Mouse (Mus musculus) heart, embryonic 12.5 days (tissue): Measurements from ENCODE around the gene Vmn2r82. TPM values are rescaled to one million over a fixed set of nuclear protein-coding genes. Genes with fewer than 3 reads are reported as not detected.
"Not testable (repeated sequence)": the region's sequence is repeated elsewhere in the genome, so short reads cannot be mapped to it uniquely, and the experiment has no call there.

Source experiments
- ATAC-seq: fragments of 200-750 bp; cut with Nextera tagmentation; 2 replicates; pipeline ENCODE4 v1.8.0; 2017; ENCODE audit warnings: moderate TSS enrichment, moderate library complexity; ENCODE audit not compliant: insufficient number of reproducible peaks, low FRiP score
- H3K27ac ChIP-seq: fragments of 300-500 bp; sonication (generic); 2 replicates; pipeline ENCODE4 v1.5.1; 2016; ENCODE audit warnings: mild to moderate bottlenecking, moderate library complexity; ENCODE audit not compliant: poor library complexity, severe bottlenecking
- H3K27me3 ChIP-seq: fragments of 300-500 bp; sonication (generic); replicated peaks from 2 replicates; pipeline ENCODE4 v1.6.1; 2016; ENCODE audit warnings: mild to moderate bottlenecking, moderate library complexity
- H3K36me3 ChIP-seq: fragments of 300-500 bp; sonication (generic); 2 replicates; pipeline ENCODE4 v1.6.1; 2016; ENCODE audit warnings: mild to moderate bottlenecking, moderate library complexity
- H3K4me1 ChIP-seq: fragments of 300-500 bp; sonication (generic); replicated peaks from 2 replicates; pipeline ENCODE4 v1.6.1; 2016; ENCODE audit warnings: mild to moderate bottlenecking
- H3K4me2 ChIP-seq: fragments of 300-500 bp; sonication (generic); 2 replicates; pipeline ENCODE4 v1.6.1; 2016; ENCODE audit warnings: mild to moderate bottlenecking, moderate library complexity
- H3K4me3 ChIP-seq: fragments of 300-500 bp; sonication (generic); 2 replicates; pipeline ENCODE4 v1.5.1; 2016; ENCODE audit warnings: mild to moderate bottlenecking
- H3K9ac ChIP-seq: fragments of 300-500 bp; sonication (generic); 2 replicates; pipeline ENCODE4 v1.6.1; 2016; ENCODE audit warnings: mild to moderate bottlenecking, moderate library complexity
- H3K9me3 ChIP-seq: fragments of 300-500 bp; sonication (generic); replicated peaks from 2 replicates; pipeline ENCODE4 v1.6.1; 2016; ENCODE audit warnings: mild to moderate bottlenecking, moderate library complexity
- WGBS: fragments of 180-500 bp; shearing (Covaris S2); methylation state at CpG from one replicate; pipeline ENCODE4 v1.1.7; 2016; 5-methylcytosine and 5-hydroxymethylcytosine counted together
- polyA plus RNA-seq: library from polyadenylated mRNA; unstranded; fragments of >200 nt; fragmentation: Nextera tagmentation; extraction: Ambion mirVana; gene quantifications from 2 replicates; pipeline ENCODE4 v1.2.1, GENCODE M21; 2016

The Vmn2r82 gene
- polyA plus RNA-seq: not detected in 2 replicates

GRCm38 (mm10) chr10:79356220-79356619 is at the start of gene Vmn2r82:
Gene Vmn2r82, plus strand, starts transcription at chr10:79356520.
- not testable (repeated sequence) for H3K9me3 ChIP-seq, H3K4me1 ChIP-seq, ATAC-seq, H3K4me2 ChIP-seq, H3K27me3 ChIP-seq, H3K27ac ChIP-seq, H3K9ac ChIP-seq, H3K36me3 ChIP-seq, H3K4me3 ChIP-seq
- 78% methylated on average over 4 of the region's 4 CpGs for WGBS

GRCm38 (mm10) chr10:79322033-79322736 is 34.1 kb upstream of the Vmn2r82 start:
- Histone ChIP-seq H3K27ac (peak overlapping the region; percentile 51; the same call in 1 of the 2 replicates), H3K4me3 (peak overlapping the region; percentile 45), H3K4me2 (peak overlapping the region; percentile 59), H3K9ac (peak overlapping the region; percentile 30; the same call in 1 of the 2 replicates)
- H3K9me3 ChIP-seq, H3K4me1 ChIP-seq, ATAC-seq, H3K27me3 ChIP-seq, H3K36me3 ChIP-seq: not testable (repeated sequence)
- WGBS: 4% methylated on average over 16 of the region's 16 CpGs

- Histone ChIP-seq H3K4me3 (no peak overlapping the region), H3K27me3 (no peaks in the 10 kb centered on the region), H3K9ac (no peak overlapping the region), H3K27ac (no peak overlapping the region), H3K4me2 (no peak overlapping the region), H3K4me1 (no peaks in the 10 kb centered on the region), H3K9me3 (no peaks in the 10 kb centered on the region), H3K36me3 (no peaks in the 10 kb centered on the region)
- no peak for ATAC-seq
Measured at GRCm38 (mm10) chr10:79322737-79323086, 33.6 kb upstream of the Vmn2r82 start.

- not testable (repeated sequence) for H3K4me1 ChIP-seq, H3K9ac ChIP-seq, H3K27ac ChIP-seq, H3K9me3 ChIP-seq, H3K27me3 ChIP-seq, H3K4me2 ChIP-seq, H3K4me3 ChIP-seq, ATAC-seq, H3K36me3 ChIP-seq
- WGBS: 79% methylated on average over 8 of the region's 8 CpGs
Measured at GRCm38 (mm10) chr10:79399946-79400700, 43.8 kb downstream of the Vmn2r82 start.

DNA sequence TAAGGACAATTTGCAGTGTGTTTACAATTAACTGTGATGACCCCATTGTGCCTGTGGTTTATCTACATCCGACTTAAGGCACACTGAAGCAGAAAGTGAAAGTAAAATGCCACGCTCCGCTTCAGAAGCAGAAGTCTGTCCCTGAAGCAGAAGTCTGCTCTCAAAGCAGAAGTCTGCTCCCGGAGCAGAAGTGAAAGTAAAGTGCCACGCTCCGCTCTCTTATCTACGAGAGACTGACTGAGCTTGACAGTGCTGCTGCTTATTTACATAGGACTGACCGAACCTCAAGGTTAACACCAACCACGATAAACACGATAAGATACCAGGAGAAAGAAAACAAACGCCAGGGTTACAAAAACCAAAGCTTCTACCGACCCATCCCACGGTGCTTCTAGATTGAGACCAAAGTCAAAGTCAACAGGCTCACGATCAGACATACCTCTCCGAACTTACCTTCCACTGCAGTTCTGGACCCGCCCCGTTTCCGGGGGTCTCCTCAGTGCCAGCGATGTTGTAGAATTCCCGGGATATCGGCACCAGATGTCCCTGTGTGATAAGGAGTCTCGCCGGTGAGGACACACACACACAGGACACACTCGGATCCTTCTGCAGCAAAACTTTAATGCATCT is 60.9 kb downstream of the Vmn2r82 start:
- Histone ChIP-seq H3K36me3 (no peaks in the 10 kb centered on the region), H3K4me1 (no peaks in the 10 kb centered on the region), H3K4me3 (peak overlapping the region; percentile 17; the same call in 1 of the 2 replicates), H3K9me3 (peaks cover 24% of the 10 kb centered on the region), H3K27me3 (no peaks in the 10 kb centered on the region), H3K4me2 (0 out of 2 replicates have a peak overlapping the region, but pooled peaks have one; percentile 19), H3K27ac (no peak overlapping the region), H3K9ac (no peak overlapping the region)
- no peak for ATAC-seq
- WGBS: 82% methylated on average over 24 of the region's 24 CpGs

DNA sequence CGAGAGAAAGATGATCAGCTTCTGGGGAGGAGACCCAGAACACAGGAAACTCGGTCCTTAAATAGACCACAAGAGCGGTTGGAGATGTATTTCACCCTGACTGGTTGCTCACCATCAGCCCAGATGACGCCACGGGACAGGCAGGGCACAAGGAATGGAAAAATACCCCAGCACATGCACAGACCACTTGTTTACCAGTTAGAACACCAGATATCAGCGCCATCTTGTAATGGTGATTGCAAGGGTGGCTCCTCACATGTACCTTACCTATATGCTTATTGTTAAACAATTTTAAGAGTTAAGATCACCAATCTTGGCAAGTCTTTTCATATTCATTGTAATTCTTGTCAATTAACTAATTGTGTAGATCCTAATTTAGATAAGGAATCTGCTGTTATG is 61.5 kb downstream of the Vmn2r82 start:
- H3K36me3 ChIP-seq, H3K4me1 ChIP-seq, H3K4me2 ChIP-seq, H3K9ac ChIP-seq, ATAC-seq, H3K4me3 ChIP-seq, H3K27me3 ChIP-seq, H3K27ac ChIP-seq: not testable (repeated sequence)
- 76% methylated on average over 6 of the region's 6 CpGs for WGBS
- H3K9me3 ChIP-seq: peaks cover 23% of the 10 kb centered on the region

DNA sequence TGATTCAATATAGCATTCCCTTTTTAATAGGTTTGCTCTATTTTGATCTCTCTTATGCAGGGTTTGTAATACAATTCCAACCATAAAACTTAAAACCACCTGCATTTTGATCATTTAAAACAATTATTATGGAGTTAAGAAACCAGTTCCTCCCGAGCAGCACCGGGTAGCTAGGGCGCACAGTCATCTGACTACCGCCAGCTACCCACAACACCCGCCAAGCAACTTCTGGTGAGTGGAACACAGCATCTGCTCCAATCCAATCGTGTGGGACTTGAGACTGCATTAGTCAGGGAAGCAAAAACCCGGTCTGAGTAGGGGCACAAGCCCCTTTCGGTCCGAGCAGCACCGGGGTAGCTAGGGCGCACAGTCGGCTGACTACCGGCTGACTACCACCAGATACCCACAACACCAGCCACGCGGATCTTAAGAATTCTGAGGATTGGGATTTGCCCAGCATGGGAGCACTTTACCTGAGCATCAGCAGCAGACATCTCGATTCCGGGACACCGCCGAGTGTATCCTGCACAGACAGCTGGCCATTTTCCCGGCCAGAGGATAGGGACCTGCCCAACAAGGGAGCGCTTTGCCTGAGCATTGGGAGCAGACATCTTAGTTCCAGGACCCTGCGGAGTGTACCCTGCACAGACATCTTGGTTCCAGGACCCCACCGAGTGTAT is 79.0 kb downstream of the Vmn2r82 start:
- H3K4me3 ChIP-seq, H3K36me3 ChIP-seq, H3K9me3 ChIP-seq, H3K4me1 ChIP-seq, H3K4me2 ChIP-seq, H3K27ac ChIP-seq, H3K27me3 ChIP-seq, ATAC-seq, H3K9ac ChIP-seq: not testable (repeated sequence)
- 80% methylated on average over 23 of the region's 23 CpGs for WGBS

Other genes with a start within 250 kb of the Vmn2r82 start
- gene Vmn2r80, start 207.8 kb upstream of the Vmn2r82 start, polyA plus RNA-seq: not detected in 2 replicates
- not detected in 2 replicates for gene Vmn2r81, start 108.8 kb upstream of the Vmn2r82 start, polyA plus RNA-seq
- not detected in 2 replicates for gene Vmn2r83, start 112.2 kb downstream of the Vmn2r82 start, polyA plus RNA-seq
- 12.0 and 12.3 TPM in 2 replicates for gene Plpp2, start 177.3 kb downstream of the Vmn2r82 start, polyA plus RNA-seq
- 38.2 and 38.7 TPM in 2 replicates for gene Mier2, start 198.7 kb downstream of the Vmn2r82 start, polyA plus RNA-seq
- gene Theg, start 230.8 kb downstream of the Vmn2r82 start, polyA plus RNA-seq: not detected in 2 replicates